Mouse (Mus musculus): ENCODE results near the gene Ptprm. TPM values are rescaled to one million over a fixed set of nuclear protein-coding genes. Genes with fewer than 3 reads are reported as not detected.

The Ptprm gene
- polyA plus RNA-seq, 1 experiment from 2014 or later: 1.4 TPM

DNA sequence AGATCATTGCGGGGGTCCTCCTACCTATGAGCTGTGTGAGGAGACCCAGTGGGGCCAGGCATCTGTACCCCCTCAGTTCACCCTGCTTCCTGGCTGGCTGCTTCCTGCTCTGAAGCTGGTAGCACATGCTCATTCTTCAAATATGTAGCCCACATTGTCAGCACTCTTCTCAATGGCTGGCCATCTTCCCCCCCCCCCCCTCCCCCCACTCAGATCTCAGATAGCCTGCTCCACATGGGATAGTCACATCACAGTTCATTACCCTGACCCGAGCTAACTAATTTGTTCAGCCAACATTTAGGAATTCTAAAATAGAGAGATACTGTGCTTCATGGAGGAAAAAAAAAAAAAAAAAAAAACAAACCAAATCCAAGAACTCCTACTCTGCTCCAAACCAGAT, 679.6 kb downstream of the Ptprm start:
- H3K9me3 ChIP-seq (ENCODE audit: low read length): no peaks in the 10 kb centered on the region
- TF ChIP-seq EP300 (IDR thresholded peaks at IDR 0.05; ENCODE audit: low read depth) (no peak), CTCF (IDR thresholded peaks at IDR 0.05; ENCODE audit: low read depth) (no peak)
- no peaks in the 10 kb centered on the region for H3K36me3 ChIP-seq (replicated peaks; ENCODE audit: insufficient read depth, low read length)
- H3K4me3 ChIP-seq (ENCODE audit: low read depth, low read length): no peak overlapping the region
- H3K27ac ChIP-seq (ENCODE audit: low read depth): no peak overlapping the region
- H3K9ac ChIP-seq (replicated peaks): no peak overlapping the region
- H3K4me1 ChIP-seq (ENCODE audit: insufficient read depth): no peaks in the 10 kb centered on the region
- no peak overlapping the region for H3K4me2 ChIP-seq (ENCODE audit: low read depth, low read length)
- H3K27me3 ChIP-seq (ENCODE audit: insufficient read depth, low read length): no peaks in the 10 kb centered on the region
- ATAC-seq (no peak), DNase-seq (no peak)
- WGBS (ENCODE audit: insufficient replicate concordance): 69% methylated on average over 2 of the region's 2 CpGs

DNA sequence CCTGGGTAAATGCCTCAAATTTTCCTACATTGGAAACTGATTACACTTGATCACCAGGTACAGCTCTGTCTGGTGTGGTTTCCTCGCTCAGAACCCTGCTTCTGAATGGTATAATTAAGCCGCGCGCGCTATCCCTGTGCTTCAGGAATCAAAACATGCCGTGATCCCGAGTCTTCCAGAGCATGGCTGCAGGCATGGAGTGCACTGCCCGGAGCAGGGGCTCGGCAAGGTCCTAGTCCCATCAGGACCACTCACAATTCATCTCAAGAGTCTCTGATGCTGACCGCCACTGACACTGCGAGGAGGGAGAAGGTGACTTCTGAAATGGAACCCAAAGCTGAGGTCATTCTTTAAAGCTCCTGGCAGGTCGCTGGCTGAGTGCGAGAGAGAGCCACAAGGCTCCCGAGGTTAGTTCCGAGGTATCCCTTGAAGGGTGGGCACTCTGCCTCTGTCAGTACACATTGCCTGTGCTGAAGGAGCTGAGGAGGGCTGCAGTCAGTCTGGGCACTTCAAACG, 682.5 kb downstream of the Ptprm start:
- WGBS (ENCODE audit: insufficient replicate concordance): 79% methylated on average over 16 of the region's 16 CpGs

DNA sequence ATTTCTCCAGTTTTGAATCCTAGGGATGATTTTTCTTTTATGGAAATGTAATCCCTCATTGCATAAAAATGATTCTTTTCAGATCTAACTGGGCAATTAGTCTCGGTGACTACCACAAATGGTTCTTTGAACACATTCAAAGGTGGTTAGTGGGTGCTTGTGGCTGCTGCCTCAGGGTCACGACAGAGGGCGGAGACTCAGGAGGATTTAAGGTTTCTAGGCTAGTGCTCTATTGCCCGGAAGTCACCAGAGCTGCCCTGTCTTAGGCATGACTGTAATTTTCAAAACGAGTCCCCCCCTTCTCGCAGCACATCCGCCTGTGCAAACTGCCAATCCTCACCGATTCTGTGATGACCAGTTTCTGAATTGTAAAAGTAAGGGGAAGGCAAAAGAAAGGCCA, 683.0 kb downstream of the Ptprm start:
- 82% methylated on average over 8 of the region's 8 CpGs for WGBS (ENCODE audit: insufficient replicate concordance)
- peak; percentile 6 for DNase-seq
- H3K4me1 ChIP-seq (ENCODE audit: insufficient read depth): no peaks in the 10 kb centered on the region
- no peaks in the 10 kb centered on the region for H3K36me3 ChIP-seq (replicated peaks; ENCODE audit: insufficient read depth, low read length)
- no peak overlapping the region for H3K4me2 ChIP-seq (ENCODE audit: low read depth, low read length)
- no peaks in the 10 kb centered on the region for H3K9me3 ChIP-seq (ENCODE audit: low read length)
- H3K27me3 ChIP-seq (ENCODE audit: insufficient read depth, low read length): no peaks in the 10 kb centered on the region
- no peak for TF ChIP-seq EP300 (IDR thresholded peaks at IDR 0.05; ENCODE audit: low read depth)
- TF ChIP-seq CTCF (IDR thresholded peaks at IDR 0.05; ENCODE audit: low read depth): no peak
- no peak overlapping the region for H3K27ac ChIP-seq (ENCODE audit: low read depth)
- ATAC-seq: no peak
- no peak overlapping the region for H3K9ac ChIP-seq (replicated peaks)
- no peak overlapping the region for H3K4me3 ChIP-seq (ENCODE audit: low read depth, low read length)

More for the DNA sequence above, 682.5 kb downstream of the Ptprm start:
- H3K27ac ChIP-seq (ENCODE audit: low read depth): no peak overlapping the region
- TF ChIP-seq EP300 (IDR thresholded peaks at IDR 0.05; ENCODE audit: low read depth) (no peak), CTCF (IDR thresholded peaks at IDR 0.05; ENCODE audit: low read depth) (no peak)
- H3K4me2 ChIP-seq (ENCODE audit: low read depth, low read length): no peak overlapping the region
- DNase-seq (peak; percentile 9), ATAC-seq (no peak)
- H3K27me3 ChIP-seq (ENCODE audit: insufficient read depth, low read length): no peaks in the 10 kb centered on the region
- H3K9me3 ChIP-seq (ENCODE audit: low read length): no peaks in the 10 kb centered on the region
- no peaks in the 10 kb centered on the region for H3K36me3 ChIP-seq (replicated peaks; ENCODE audit: insufficient read depth, low read length)
- no peak overlapping the region for H3K4me3 ChIP-seq (ENCODE audit: low read depth, low read length)
- no peak overlapping the region for H3K9ac ChIP-seq (replicated peaks)
- no peaks in the 10 kb centered on the region for H3K4me1 ChIP-seq (ENCODE audit: insufficient read depth)

- Histone ChIP-seq H3K4me2 (ENCODE audit: low read depth, low read length) (no peak overlapping the region), H3K4me3 (ENCODE audit: low read depth, low read length) (no peak overlapping the region), H3K9ac (replicated peaks) (no peak overlapping the region), H3K4me1 (ENCODE audit: insufficient read depth) (no peaks in the 10 kb centered on the region), H3K27ac (ENCODE audit: low read depth) (no peak overlapping the region), H3K9me3 (ENCODE audit: low read length) (no peaks in the 10 kb centered on the region), H3K27me3 (ENCODE audit: insufficient read depth, low read length) (no peaks in the 10 kb centered on the region), H3K36me3 (replicated peaks; ENCODE audit: insufficient read depth, low read length) (no peaks in the 10 kb centered on the region)
- 79% methylated on average over 3 of the region's 3 CpGs for WGBS (ENCODE audit: insufficient replicate concordance)
- ATAC-seq: no peak
- DNase-seq: no peak
- TF ChIP-seq CTCF (IDR thresholded peaks at IDR 0.05; ENCODE audit: low read depth) (no peak), EP300 (IDR thresholded peaks at IDR 0.05; ENCODE audit: low read depth) (no peak)
These were observed 688.5 kb downstream of the Ptprm start for GRCm38 (mm10) chr17:66665791-66666190.

- Histone ChIP-seq H3K9me3 (ENCODE audit: low read length) (no peaks in the 10 kb centered on the region), H3K27me3 (ENCODE audit: insufficient read depth, low read length) (no peaks in the 10 kb centered on the region), H3K4me3 (ENCODE audit: low read depth, low read length) (no peak overlapping the region), H3K36me3 (replicated peaks; ENCODE audit: insufficient read depth, low read length) (no peaks in the 10 kb centered on the region), H3K4me1 (ENCODE audit: insufficient read depth) (no peaks in the 10 kb centered on the region), H3K9ac (replicated peaks) (no peak overlapping the region), H3K27ac (ENCODE audit: low read depth) (no peak overlapping the region), H3K4me2 (ENCODE audit: low read depth, low read length) (no peak overlapping the region)
- no peak for DNase-seq
- 70% methylated on average over 3 of the region's 3 CpGs for WGBS (ENCODE audit: insufficient replicate concordance)
- ATAC-seq: no peak
- no peak for TF ChIP-seq EP300 (IDR thresholded peaks at IDR 0.05; ENCODE audit: low read depth)
- TF ChIP-seq CTCF (IDR thresholded peaks at IDR 0.05; ENCODE audit: low read depth): no peak
These were observed 689.0 kb downstream of the Ptprm start for GRCm38 (mm10) chr17:66665201-66665756.

DNA sequence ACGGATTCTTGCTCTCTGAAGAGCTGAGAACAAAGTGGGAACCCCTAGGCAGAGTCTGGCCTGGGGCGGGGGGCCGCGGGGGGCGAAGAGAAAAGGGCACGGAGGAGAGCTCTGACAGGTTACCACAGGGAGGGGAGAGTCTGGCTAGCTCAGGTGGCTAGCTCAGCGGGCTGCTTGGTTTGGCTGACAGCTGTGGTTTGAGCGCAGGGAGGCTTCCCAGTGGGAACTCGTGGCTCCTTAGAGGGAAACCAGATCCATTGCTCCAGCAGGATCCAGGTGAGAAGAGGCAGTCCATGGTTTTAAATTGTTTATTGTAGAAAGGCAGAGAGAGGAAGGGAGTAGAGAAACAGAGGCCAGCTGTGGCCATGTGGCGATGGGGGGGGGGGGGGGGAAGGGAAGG, 689.5 kb downstream of the Ptprm start:
- no peak for ATAC-seq
- no peaks in the 10 kb centered on the region for H3K4me1 ChIP-seq (ENCODE audit: insufficient read depth)
- DNase-seq: no peak
- no peaks in the 10 kb centered on the region for H3K27me3 ChIP-seq (ENCODE audit: insufficient read depth, low read length)
- WGBS (ENCODE audit: insufficient replicate concordance): 77% methylated on average over 10 of the region's 10 CpGs
- TF ChIP-seq CTCF (IDR thresholded peaks at IDR 0.05; ENCODE audit: low read depth) (no peak), EP300 (IDR thresholded peaks at IDR 0.05; ENCODE audit: low read depth) (no peak)
- H3K36me3 ChIP-seq (replicated peaks; ENCODE audit: insufficient read depth, low read length): no peaks in the 10 kb centered on the region
- H3K4me2 ChIP-seq (ENCODE audit: low read depth, low read length): no peak overlapping the region
- no peak overlapping the region for H3K27ac ChIP-seq (ENCODE audit: low read depth)
- H3K9me3 ChIP-seq (ENCODE audit: low read length): no peaks in the 10 kb centered on the region
- no peak overlapping the region for H3K4me3 ChIP-seq (ENCODE audit: low read depth, low read length)
- H3K9ac ChIP-seq (replicated peaks): no peak overlapping the region
